Mouse (Mus musculus) brain, embryonic 14.5 days (tissue): ENCODE data around the gene Dmrtc2. TPM values are rescaled to one million over a fixed set of nuclear protein-coding genes. Genes with fewer than 3 reads are reported as not detected.

Source experiments
- DNase-seq: peaks from one replicate; pipeline ENCODE4 v3.0.0-alpha.2; 2011; ENCODE audit warnings: low read depth
- CTCF ChIP-seq: fragments of 200-500 bp; IDR thresholded peaks from 2 replicates; pipeline ENCODE4 v1.5.1; 2012; ENCODE audit warnings: inconsistent platforms, mild to moderate bottlenecking, moderate library complexity, borderline replicate concordance; ENCODE audit not compliant: insufficient read depth, insufficient read length; ENCODE audit errors: extremely low read depth
- POLR2A ChIP-seq: fragments of 200-500 bp; IDR thresholded peaks from 2 replicates; pipeline ENCODE4 v1.6.1; 2012; ENCODE audit warnings: mild to moderate bottlenecking, inconsistent platforms, borderline replicate concordance; ENCODE audit not compliant: poor library complexity, insufficient read depth, insufficient read length, severe bottlenecking; ENCODE audit errors: extremely low read depth
- polyA plus RNA-seq: library from polyadenylated mRNA; depleted of rRNA; stranded (reverse); fragments of >200 nt; gene quantifications from 2 replicates; pipeline ENCODE4 v1.2.3, GENCODE M21; 2012

Gene Dmrtc2
- polyA plus RNA-seq, 1 experiment, result 0.11 TPM

DNA sequence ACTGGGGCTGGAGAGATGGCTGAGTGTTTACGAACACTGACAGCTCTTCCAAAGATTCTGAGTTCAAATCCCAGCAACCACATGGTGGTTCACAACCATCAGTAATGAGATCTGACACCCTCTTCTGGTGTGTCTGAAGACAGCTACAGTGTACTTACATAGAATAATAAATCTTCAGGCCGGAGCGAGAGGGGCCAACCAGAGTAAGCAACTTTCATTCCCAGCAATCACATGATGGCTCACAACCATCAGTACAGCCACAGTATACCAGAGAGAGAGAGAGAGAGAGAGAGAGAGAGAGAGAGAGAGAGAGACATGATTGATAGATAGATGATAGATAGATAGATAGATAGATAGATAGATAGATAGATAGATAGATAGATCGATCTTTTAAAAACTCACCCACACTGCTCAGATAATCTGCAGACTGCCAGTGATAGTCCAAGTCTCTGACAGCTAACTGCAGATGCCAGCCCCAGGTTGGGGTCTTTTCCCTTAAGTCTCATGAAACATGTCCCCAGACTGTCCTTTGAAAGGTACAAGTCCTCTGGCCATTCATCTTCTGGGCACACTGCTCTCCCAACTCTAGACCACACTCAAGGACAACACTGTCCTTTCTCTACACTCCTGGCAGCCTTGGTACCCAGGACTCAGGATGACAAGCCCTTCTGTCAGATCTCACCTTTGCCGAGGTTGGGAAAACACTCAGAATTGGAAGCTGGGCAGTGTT lies 18.1 kb upstream of the Dmrtc2 start:
- TF ChIP-seq POLR2A, result no peak
- no peak for TF ChIP-seq CTCF

DNA sequence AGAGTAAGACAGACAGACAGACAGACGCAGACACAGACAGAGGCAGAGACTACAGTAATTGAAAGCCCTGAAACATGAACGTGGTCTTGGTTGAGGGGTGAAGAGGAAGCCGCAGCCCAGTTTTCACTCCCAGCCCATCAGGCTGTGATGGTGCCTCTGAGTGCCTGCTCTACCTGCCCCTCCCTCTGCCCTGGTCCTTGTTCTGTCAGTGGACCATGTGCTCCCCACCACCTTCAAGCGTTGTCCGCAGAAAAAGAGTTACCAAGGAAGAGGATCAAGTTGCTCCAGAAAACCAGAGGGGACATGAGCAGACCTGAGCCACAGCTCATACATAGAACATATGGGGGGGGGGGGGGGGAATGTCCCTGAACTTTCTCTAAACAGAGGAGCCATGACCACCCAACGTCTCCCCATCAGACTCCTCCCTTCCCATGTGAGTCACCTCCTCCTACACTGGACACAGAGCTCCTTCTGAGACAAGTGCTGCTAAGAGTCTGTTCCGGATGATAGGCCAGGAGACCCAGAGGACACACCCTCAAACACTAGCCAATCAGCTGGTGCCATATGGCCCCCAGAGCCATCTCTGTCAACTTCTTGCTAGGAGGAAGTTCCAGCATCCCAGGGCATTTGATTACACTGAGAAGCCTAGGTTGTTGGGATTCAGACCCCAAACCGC lies 17.2 kb upstream of the Dmrtc2 start:
- TF ChIP-seq POLR2A (no peak), CTCF (no peak)
- no peak for DNase-seq

More for the DNA sequence above, 18.1 kb upstream of the Dmrtc2 start:
- no peak for DNase-seq

DNA sequence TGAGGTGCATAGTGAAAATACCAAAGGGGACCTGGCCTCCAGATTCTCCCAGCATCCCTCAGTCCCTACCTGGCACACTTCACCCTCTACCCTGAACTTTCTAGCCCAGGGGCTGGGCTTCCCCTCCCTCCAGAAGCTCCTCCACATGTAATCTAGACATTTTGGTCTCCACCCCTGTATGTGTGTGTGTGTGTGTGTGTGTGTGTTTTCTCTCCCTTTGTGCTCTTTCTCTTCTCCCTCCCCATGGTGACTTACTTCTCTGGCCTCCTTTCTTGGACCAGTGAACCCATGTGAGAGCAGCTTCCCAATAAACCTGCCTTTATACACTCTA lies 16.7 kb upstream of the Dmrtc2 start:
- no peak for DNase-seq
- no peak for TF ChIP-seq POLR2A
- no peak for TF ChIP-seq CTCF

DNA sequence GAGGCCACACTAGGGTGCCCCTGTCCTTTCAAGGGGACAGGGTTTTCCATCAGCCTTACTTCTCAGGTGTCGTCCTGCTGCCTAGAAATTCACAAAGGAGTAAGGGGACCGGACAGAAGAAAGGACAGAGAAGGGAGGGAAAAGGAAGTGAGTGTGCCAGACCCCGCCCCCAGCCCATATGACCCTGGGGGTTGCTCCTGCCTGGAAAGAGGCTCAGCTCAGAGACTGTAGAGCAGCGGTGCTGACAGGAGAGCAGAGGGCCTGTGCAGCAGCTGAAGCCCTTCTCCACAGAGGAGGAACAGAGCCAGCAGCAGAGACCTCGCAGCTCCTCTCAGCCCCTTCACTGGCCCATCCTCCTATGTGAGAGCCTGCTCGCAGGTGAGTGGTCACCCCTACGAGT lies 16.2 kb upstream of the Dmrtc2 start:
- DNase-seq, result no peak
- TF ChIP-seq POLR2A (no peak), CTCF (no peak)

DNA sequence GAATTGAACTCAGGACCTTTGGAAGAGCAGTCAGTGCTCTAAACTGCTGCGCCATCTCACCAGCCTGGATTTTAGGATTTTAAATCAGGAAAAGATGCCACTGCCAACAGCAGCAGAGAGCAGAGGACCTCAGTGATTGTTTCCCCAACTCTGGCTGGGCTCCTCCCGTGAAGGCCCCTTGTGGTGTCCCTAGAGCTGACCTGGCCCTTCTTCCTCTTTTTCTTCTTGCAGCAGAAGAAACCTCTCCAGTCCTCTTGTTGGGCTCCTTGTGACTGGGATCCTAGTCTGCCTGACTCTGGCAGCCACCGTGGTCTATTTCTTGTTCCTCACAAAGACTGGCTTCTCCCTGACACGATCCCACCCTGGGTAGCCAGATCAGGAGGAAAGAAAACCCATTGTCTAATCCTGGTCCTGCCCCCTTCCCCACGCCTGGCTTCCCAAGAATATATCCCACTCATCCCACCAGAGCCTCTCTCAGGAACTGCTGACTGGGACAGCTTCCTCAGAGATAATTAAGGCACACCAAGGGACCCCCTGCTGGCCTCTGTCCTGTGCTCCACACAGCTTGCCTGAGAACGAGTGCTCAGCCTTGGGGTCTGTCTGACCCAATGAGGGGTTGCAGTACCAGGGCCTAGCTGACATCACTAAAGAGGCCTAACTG lies 13.3 kb upstream of the Dmrtc2 start:
- TF ChIP-seq CTCF (no peak), POLR2A (no peak)
- DNase-seq, result no peak

DNA sequence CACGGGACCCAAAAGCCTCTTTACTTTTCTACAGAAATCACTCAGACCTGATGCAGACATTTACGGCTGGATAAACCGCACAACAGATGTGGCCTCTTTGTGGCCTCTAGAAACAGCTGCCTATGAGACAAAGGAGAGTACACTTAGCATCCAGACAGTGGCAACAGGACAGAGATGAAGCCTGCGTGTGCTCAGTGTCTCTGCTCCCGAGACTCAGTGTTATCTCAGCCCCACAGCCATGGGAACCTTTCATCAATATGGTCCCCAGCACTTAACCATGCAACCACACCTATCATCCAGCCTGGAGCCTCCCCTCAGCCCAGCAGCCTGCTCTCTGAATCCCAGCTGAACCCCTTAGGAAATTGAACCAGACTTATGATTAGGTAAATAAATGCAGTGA lies 10.6 kb upstream of the Dmrtc2 start:
- no peak for DNase-seq
- no peak for TF ChIP-seq CTCF
- TF ChIP-seq POLR2A, result no peak

DNA sequence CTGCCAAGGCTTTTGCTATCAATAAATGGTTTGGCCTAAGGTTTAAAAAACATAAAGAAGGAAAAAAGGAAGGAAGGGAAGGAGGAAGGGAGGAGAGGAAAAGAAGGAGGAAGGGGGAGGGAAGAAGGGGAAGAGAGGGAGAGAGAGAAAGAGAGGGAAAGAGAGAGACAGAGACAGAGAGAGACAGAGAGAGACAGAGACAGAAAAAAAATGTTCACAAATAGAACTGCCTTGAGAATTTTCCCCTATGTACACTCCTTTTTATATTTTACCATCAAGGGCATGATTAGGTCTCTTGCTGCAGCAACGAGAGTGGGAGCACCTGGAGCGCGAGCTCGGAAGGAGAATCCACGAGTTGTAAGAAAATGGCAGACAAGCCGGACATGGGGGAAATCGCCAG lies 7.9 kb upstream of the Dmrtc2 start, which contains the start of gene Gm9844:
TSS of gene Gm9844 (plus strand) at position 301 of the 400 bp plus-strand sequence.
- no peak for DNase-seq
- no peak for TF ChIP-seq POLR2A
- no peak for TF ChIP-seq CTCF

DNA sequence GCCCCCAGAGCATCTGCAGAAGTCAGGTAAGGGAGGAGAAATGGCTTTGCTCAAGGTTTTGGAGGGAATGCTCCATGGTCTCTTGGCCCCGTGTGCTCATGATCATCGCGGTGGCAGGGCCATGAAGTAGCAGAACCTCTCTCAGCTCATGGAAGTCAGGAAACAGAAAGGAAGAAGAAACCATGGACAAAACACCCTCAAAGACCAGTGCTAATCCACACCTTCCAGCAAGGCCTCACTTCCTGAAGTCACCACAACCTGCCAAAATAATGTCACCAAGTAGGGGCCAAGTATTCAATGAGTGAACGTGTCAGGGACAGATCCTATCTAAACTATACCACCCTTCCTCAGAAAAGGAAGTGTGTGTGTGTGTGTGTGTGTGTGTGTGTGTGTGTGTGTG lies 7.0 kb upstream of the Dmrtc2 start:
- TF ChIP-seq POLR2A, result no peak
- no peak for TF ChIP-seq CTCF
- no peak for DNase-seq

DNA sequence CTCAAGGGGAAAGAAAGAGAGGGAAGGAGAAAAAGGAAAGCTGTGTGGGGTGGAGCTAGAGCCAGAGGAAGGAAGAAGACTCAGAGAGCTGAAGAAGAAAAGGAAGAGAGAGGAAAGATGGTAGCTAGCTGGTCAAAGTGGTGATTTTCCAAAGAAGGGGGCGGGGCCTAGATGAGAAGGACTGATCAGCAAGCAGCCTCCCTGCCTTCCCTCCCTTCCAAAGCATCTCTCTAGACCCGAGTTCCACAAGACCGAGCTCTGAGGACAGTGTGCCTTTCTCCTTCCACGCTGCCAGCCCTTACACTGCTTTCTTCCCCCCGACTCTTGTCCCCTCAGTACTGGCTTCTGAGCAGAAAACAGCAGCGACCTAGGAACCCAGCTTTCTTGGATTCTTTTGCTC lies 5.7 kb upstream of the Dmrtc2 start:
- TF ChIP-seq CTCF (no peak), POLR2A (no peak)
- no peak for DNase-seq

DNA sequence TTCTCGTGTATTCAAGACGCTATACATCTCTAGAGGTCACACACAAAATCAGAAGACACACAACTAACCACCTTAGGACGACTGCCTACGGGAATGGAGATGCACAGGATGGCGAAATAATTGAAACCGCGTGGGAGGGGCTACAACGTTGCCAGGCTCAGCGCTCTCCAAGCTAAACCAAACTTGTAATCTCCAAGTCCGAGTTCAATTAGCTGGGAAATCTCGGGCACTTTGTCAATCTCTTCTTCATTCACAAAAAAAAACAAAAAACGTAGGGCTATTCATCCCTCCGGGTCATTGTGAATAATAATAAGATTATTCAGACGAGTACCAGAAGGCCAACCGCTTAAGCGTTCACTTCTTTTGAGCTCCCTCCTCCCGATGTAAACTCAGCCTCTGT lies 777 bp upstream of the Dmrtc2 start:
- peak; percentile 69 for DNase-seq
- no peak for TF ChIP-seq POLR2A
- no peak for TF ChIP-seq CTCF

DNA sequence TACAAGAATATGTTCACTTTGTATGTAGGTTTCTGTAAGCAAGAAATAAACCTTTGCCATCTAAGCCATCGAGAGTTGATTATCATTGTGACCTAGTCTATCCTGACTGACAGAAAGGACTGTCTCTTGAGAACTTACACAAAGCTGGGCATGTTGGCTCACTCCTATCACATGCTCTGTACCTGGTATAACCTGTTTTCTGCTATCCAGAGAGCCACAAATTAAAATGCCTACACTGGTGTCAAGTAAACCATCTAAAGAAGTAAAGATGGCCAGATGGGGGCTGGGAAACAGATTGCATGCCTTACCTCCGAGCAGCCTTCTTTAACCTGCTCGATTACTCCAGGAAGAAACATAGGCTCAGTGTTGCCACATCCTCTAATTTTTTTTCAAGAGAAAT lies 7.7 kb downstream of the Dmrtc2 start:
- TF ChIP-seq CTCF (no peak), POLR2A (no peak)
- no peak for DNase-seq

DNA sequence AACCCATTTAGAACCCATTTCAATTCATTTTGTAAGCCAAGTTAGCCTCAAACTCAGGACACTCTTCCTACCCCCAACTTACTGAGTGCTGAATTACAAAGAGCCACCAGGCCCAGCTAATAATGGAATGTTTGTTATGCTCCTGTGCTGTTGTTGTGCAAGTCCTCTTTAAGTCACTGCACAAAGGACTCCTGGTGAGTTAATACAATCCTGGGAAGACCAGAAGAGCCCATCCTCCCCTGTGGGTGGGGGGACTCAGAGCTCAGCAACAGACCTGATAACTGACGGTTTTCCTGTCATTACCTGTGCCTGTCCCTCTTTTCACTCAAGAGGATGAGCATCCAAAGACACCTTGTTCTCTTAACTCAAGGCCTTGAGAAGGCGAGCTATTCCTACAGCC lies 9.8 kb downstream of the Dmrtc2 start:
- DNase-seq, result no peak

More for the DNA sequence above, 9.8 kb downstream of the Dmrtc2 start:
- TF ChIP-seq POLR2A (no peak), CTCF (no peak)
